Mouse (Mus musculus): Measurements from ENCODE around the gene Camkk1. TPM values are rescaled to one million over a fixed set of nuclear protein-coding genes. Genes with fewer than 3 reads are reported as not detected.

Gene Camkk1
- polyA plus RNA-seq, 1 experiment from 2014 or later: 5.1 TPM

DNA sequence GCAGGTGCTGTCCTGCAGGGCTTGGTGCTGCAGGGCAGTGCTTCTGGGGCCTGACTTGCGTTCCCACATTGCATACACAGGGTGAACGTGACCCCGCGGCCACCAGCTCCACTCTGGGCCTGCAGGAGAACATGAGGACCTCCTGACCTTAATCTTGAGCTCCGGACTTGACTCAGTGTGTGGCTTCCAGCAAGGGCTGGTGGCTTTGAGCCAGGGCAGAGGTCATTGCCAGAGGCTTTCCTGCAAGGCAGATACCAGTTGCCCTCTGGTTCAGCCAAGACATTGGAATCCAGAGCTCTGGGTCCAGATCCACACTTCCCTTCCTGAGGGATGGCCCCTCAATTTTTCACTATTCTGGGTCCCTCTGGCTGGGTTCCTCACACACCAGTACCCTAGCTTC is 4.8 kb upstream of the Camkk1 start:
- DNase-seq (ENCODE audit: low read depth, low spot score) (no peak), ATAC-seq (no peak)

DNA sequence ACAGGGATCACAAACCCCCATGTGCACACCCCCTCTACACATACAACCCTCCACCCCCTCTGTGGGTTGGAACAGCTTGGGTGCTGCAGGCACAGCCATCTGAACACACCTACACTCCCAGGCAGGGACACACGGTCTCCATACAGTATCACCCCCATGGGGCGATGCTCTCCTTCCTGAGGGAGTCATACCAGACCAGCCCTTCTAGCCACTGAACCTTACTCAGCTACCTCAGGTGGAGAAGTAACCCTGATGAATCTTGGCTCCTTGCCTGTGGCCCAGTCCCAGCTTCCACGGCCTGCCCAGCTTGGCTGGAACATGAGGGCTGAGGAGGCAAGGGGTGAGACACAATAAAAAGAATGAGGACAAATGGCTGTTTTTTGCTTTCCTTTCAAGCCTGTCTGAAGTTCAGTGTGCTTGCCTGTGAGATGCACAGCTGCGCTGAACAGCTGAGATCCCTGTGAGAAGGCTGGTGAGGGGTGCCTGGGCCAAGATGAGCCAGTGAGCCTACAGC is 3.9 kb upstream of the Camkk1 start:
- no peak for TF ChIP-seq CTCF (IDR thresholded peaks at IDR 0.05)
- CTCF ChIA-PET: interaction anchor here (2.3 kb wide), 1 partner anchor 8 kb away, joined by 9 read pairs; no protein-coding TSS in a partner anchor
- ATAC-seq: no peak
- in situ Hi-C loops (cut with MboI; ENCODE audit: low pct_unique_long_range_greater_than_20kb): loop anchor here (5.0 kb wide), 1 partner anchor 32 kb away; the partner anchor contains the start of gene Ncbp3
- DNase-seq (ENCODE audit: low read depth, low spot score): no peak
- H3K27me3 ChIP-seq: no peaks in the 10 kb centered on the region
- POLR2A ChIA-PET: interaction anchor here (0.6 kb wide), 1 partner anchor 316 kb away, joined by 5 read pairs; no protein-coding TSS in a partner anchor

More for the DNA sequence above, 4.8 kb upstream of the Camkk1 start:
- in situ Hi-C loops (cut with MboI; ENCODE audit: low pct_unique_long_range_greater_than_20kb): loop anchor here (5.0 kb wide), 1 partner anchor 33 kb away; the partner anchor contains the start of gene Ncbp3
- CTCF ChIA-PET: interaction anchor here (0.8 to 2.3 kb wide), 2 partner anchors 7 to 13 kb away, joined by 4 to 9 read pairs; no protein-coding TSS in a partner anchor
- POLR2A ChIA-PET: interaction anchor here (0.8 kb wide), 1 partner anchor 17 kb away, joined by 3 read pairs; no protein-coding TSS in a partner anchor
- no peaks in the 10 kb centered on the region for H3K27me3 ChIP-seq
- no peak for TF ChIP-seq CTCF (IDR thresholded peaks at IDR 0.05)

DNA sequence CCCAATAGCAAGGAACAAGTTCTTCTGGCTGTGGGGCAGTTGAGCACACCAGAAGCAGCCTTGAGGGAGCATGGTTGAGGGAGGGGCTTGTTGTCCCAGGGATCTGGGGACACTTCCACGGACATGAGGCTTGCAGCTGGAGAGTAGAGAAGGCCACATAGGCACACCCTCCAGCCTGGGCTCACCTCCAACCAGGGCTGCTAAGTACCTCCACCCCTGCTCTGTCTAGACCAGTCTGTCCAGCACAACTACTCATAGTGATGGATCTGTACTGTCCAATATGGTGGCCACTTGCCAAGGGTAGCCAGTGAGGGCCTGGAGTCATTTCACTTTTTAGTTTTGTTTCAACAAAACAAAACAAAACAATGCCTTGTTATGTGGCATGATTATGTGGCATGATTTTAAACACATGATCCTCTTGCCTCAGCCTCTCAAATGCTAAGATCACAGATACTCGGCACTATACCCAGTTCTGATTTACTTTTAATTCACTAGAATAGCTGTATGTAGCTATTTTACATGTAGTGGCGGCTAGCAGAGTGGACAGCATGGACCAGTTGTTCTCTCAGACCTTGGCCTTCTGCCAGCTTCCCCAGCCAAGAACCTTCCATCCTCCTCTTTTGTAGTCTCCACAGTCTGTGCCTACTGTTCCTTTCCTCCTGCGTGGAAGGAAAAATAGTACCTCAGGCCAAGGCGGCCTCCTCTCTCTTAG is 3.3 kb upstream of the Camkk1 start:
- no peak for DNase-seq (ENCODE audit: low read depth, low spot score)
- no peak for TF ChIP-seq CTCF (IDR thresholded peaks at IDR 0.05)
- in situ Hi-C loops (cut with MboI; ENCODE audit: low pct_unique_long_range_greater_than_20kb): no loop called here
- ChIA-PET CTCF (interaction anchor here (1.4 to 2.3 kb wide), 2 partner anchors 9 to 20 kb away, joined by 4 to 9 read pairs; no protein-coding TSS in a partner anchor), POLR2A (interaction anchor here (0.6 kb wide), 1 partner anchor 315 kb away, joined by 5 read pairs; no protein-coding TSS in a partner anchor)
- no peaks in the 10 kb centered on the region for H3K27me3 ChIP-seq
- no peak for ATAC-seq

DNA sequence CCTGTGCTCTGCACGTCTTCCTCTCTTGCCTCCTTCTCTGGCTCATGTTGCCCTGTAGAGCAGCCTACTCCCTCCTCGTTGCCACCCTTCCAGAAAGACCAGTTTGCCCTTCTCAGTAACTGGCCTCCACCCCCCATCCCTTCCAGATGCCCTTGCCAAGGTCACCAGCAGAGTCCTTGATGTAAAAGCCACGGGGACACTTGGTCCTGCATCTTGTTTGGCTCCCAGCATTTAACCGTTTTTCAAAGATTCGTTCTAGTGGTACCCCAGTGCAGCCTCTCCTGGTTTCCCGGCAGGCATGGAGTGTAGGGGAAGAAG is 2.7 kb upstream of the Camkk1 start:
- TF ChIP-seq CTCF (IDR thresholded peaks at IDR 0.05): no peak
- DNase-seq (ENCODE audit: low read depth, low spot score) (no peak), ATAC-seq (no peak)
- in situ Hi-C loops (cut with MboI; ENCODE audit: low pct_unique_long_range_greater_than_20kb): no loop called here
- ChIA-PET POLR2A (no interaction called here), CTCF (interaction anchor here (1.4 to 2.3 kb wide), 2 partner anchors 9 to 20 kb away, joined by 4 to 9 read pairs; no protein-coding TSS in a partner anchor)
- H3K27me3 ChIP-seq: no peaks in the 10 kb centered on the region

DNA sequence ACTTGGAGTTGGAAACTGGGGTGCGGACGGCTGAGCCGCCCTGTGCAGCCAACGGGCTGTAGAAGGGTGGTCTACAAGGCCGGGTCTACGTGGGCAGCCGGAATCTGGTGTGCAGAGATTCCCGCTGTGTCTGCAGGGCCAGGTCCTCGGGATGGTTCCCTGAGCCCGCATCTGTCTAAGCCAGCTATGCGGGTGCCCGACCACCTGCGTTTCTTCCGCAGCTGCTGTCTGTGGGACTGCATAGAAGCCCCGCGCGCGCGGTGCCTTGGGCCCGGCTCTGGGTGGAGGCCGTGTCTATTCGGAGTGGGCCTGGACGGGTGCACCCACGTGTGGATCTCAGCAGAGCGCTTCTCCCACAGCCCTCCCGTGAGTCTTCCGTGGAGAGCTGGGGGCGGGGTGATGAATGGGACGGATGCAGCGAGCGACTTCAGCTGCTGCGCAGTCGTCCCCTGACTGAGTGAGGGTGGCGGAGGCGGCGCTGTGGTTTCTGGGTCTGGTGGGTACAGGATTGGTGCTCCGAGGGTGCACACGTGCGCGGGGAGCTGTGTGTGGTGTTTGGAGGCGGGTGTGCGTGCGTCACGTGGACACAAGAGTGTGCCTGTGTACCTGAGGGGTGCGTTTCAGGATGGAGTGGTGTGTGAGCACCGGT is 463 bp downstream of the Camkk1 start:
- in situ Hi-C loops (cut with MboI; ENCODE audit: low pct_unique_long_range_greater_than_20kb): no loop called here
- no peak for TF ChIP-seq CTCF (IDR thresholded peaks at IDR 0.05)
- CTCF ChIA-PET: interaction anchor here (0.9 to 5.7 kb wide), 3 partner anchors 12 to 29 kb away, joined by 3 to 26 read pairs (median 3); no protein-coding TSS in a partner anchor
- POLR2A ChIA-PET: interaction anchor here (0.7 to 1.4 kb wide), 3 partner anchors 12 to 16 kb away, joined by 3 to 4 read pairs (median 3); no protein-coding TSS in a partner anchor
- ATAC-seq (peak; percentile 17), DNase-seq (ENCODE audit: low read depth, low spot score) (no peak)
- H3K27me3 ChIP-seq: no peaks in the 10 kb centered on the region

DNA sequence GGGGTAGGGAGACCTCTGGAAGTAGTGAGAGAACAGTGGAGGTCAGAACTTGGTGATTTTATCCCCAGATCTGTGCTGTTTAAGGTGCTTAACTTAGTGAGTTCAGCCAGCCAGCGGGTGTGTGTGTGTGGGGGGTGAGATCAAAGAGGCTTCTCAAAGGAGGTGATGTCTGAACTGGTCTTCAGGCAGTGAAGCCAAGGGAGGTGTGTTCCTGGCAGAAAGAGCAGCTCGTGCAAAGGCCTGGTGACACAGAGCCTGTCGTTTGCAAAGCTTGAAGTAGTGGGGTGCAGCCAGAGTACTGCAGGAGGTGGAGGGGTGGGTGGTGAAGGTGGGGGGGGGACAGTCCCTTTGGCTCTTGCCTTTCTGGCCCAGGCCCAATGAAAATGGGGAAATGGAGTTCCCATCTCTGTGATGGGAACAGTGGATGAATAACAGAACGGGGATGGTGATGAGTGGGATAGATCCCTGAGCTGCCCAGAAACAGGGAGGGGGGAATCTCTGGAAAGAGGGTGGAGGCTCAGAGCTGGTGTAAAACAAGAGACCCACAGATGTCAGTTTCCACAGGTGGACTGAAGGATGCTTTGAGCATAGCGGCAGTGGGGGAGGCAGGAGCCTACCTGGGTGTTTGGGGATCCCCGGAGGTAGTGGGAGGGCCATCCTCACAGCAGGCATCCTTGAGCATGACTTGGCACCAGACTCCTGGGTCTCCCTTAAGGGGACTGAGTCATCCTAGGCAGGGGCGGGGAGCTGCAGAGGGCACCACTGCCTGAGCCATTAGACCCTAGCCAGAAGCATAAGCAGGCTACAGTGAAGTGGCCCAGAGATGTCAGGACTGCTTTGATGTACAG is 2.4 kb downstream of the Camkk1 start:
- no peaks in the 10 kb centered on the region for H3K27me3 ChIP-seq
- in situ Hi-C loops (cut with MboI; ENCODE audit: low pct_unique_long_range_greater_than_20kb): no loop called here
- ChIA-PET CTCF (interaction anchor here (0.6 to 5.7 kb wide), 4 partner anchors 10 to 21 kb away, joined by 3 to 26 read pairs (median 3); no protein-coding TSS in a partner anchor), POLR2A (interaction anchor here (0.6 to 1.2 kb wide), 2 partner anchors 17 to 30 kb away, joined by 3 read pairs; no protein-coding TSS in a partner anchor)
- ATAC-seq (peak; percentile 36), DNase-seq (ENCODE audit: low read depth, low spot score) (no peak)
- TF ChIP-seq CTCF (IDR thresholded peaks at IDR 0.05): no peak

DNA sequence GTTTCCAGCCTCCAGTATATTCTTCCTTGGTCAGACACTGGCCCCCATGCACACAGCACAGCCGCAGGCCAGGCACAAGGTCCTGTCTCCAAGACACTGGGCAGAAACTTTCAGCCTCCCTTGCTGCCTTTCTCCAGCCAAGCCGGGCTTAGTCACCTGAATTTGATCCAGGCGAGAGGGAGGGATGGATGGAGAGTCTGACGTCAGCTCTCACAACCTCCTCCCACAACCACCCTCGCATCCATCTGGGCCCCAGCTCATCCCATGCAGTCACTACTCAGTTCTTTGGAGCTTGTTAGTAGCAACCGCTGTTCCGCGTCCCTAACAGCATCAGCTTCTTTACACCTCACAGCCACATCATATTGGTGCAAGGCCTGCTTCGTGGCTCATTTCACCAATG is 4.3 kb downstream of the Camkk1 start:
- no peak for TF ChIP-seq CTCF (IDR thresholded peaks at IDR 0.05)
- CTCF ChIA-PET: interaction anchor here (1.1 to 5.7 kb wide), 8 partner anchors 8 to 26 kb away, joined by 3 to 26 read pairs (median 4); no protein-coding TSS in a partner anchor
- DNase-seq (ENCODE audit: low read depth, low spot score) (no peak), ATAC-seq (peak; percentile 9)
- POLR2A ChIA-PET: interaction anchor here (1.1 kb wide), 1 partner anchor 25 kb away, joined by 3 read pairs; no protein-coding TSS in a partner anchor
- in situ Hi-C loops (cut with MboI; ENCODE audit: low pct_unique_long_range_greater_than_20kb): no loop called here
- H3K27me3 ChIP-seq: no peaks in the 10 kb centered on the region

DNA sequence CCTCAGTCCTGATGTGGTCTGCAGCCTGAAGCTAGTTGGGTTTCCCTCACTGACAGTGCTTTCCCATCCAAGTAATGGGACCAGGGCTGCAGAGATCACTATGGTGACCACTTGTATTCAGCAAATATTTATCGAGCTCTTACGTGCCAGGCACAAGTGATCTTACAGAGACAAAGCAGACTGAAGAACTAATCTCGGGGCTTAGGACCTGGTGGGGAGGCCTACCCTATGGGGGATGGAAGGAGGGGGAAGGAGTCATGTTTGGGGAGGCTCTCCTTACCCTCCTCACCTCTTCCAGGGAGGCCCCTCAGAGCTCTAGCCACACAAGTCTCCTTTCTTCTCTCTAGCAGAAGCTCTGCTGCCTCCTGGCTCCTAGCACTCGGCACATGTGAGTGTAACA is 5.0 kb downstream of the Camkk1 start:
- DNase-seq (ENCODE audit: low read depth, low spot score): no peak
- in situ Hi-C loops (cut with MboI; ENCODE audit: low pct_unique_long_range_greater_than_20kb): no loop called here
- no peak for ATAC-seq
- TF ChIP-seq CTCF (IDR thresholded peaks at IDR 0.05): no peak
- ChIA-PET POLR2A (interaction anchor here (1.1 kb wide), 1 partner anchor 24 kb away, joined by 3 read pairs; no protein-coding TSS in a partner anchor), CTCF (interaction anchor here (1.1 to 5.7 kb wide), 7 partner anchors 8 to 25 kb away, joined by 3 to 26 read pairs (median 4); no protein-coding TSS in a partner anchor)
- H3K27me3 ChIP-seq: no peaks in the 10 kb centered on the region

DNA sequence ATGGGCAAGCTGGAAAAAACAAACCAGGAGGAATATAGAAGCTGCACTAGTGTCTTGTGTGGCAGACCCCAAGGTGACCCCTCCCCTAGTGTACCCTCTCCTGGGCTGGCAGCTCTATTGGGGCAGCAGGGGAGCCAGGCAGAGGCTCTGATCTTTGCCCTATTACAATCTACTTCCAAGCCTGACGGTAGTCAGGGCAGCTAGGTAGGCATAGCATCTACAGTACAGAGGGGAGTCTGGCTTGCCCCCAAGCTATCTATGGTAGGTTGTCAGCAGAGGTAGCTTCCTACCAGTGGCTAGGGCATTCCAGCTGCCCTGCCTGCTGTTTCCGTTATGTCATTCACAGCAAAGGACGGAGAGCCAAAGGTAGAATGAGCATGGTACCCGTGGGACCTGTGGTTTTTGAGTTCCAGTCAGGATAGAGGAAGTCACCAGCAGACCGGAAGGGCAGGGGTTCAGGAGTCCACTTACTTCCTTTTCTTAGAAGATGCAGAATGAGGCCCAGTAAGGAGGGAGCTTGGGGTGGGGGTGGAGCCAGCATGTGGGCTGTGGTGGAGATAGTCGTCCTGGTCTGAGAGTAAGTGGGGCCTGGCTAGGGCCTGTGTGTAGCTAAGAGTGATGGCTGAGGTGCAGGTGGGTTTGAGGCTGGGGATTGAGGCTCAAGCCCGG is 5.6 kb downstream of the Camkk1 start:
- no peak for TF ChIP-seq CTCF (IDR thresholded peaks at IDR 0.05)
- no peaks in the 10 kb centered on the region for H3K27me3 ChIP-seq
- in situ Hi-C loops (cut with MboI; ENCODE audit: low pct_unique_long_range_greater_than_20kb): no loop called here
- DNase-seq (ENCODE audit: low read depth, low spot score): no peak
- ChIA-PET CTCF (interaction anchor here (1.4 to 2.1 kb wide), 4 partner anchors 10 to 22 kb away, joined by 3 to 6 read pairs (median 4); no protein-coding TSS in a partner anchor), POLR2A (no interaction called here)
- no peak for ATAC-seq
